Mouse (Mus musculus) CD4-positive helper T cell, adult 2 months (primary cell): ENCODE results near the gene Colca2.
A peak's percentile ranks its signal among the peaks of the same experiment; 100 is the strongest.

ENCODE experiments used
- DNase-seq: peaks from one replicate; pipeline ENCODE4 v3.0.0-alpha.2; 2012; ENCODE audit warnings: low read depth, missing footprints, low spot score

The Colca2 gene

DNA sequence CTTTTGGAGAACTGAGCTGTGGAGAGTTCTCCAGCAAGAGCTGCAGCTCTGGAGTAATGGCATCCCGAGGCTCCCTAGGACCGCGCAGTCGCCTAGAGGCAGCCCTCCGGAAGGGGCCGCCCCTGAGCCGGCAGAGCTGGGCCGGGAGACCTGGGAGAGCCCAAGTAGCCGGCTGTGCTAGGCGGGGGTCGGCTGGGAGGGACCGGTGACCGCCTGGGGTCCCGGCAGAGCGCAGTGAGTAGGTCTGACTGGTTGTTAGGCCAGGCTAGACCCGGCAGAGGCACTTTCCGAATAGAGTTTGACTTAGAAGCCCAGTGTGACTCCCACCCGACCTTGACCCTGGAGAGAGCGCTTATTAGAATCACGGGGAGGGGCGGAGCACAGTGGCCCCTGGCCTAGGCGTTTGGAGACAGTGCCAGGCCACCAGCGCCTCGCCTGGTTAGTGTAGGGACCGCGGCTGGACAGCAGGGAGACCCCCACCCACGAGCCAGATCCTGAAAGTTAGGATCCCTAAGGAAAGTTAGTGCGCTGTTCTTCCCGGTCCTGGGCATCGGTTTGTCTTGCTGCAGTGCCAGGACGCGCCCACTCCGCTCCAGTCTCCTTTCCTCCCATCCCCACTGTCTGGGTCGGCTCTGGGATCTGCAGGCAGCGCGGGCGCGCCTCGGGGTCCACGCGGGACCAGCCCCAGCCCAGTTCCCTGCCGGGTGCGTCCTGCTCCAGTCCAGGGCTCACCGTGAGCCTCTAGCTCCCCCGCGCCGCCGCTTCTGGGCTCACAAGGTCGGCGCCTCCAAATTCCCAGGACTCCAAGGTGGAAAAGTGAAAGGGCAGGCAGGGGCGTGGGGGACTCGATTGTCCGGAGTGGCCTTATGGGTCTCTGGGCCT is at the start of gene Colca2:
Gene Colca2 (minus strand): TSS at position 70 of the 882 bp plus-strand sequence.
- DNase-seq: peak; percentile 35

DNA sequence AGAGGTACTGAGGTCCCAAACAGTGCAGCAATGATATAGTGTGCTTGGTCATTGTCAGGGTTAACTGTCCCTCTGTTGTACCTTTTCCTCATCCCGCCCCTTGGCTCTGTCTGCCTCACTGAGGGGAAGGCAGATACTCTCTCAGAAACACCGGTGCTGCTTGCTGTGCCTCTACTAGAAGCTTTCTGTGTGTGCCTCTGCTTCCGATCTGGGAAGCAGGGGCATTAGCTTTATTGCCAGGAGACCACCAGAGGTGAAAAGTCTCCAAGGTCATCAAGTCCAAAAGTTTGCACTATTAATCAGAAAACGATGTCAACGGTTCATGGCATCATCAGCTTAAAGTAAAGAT is 49.2 kb upstream of the Colca2 start:
- DNase-seq: no peak

DNA sequence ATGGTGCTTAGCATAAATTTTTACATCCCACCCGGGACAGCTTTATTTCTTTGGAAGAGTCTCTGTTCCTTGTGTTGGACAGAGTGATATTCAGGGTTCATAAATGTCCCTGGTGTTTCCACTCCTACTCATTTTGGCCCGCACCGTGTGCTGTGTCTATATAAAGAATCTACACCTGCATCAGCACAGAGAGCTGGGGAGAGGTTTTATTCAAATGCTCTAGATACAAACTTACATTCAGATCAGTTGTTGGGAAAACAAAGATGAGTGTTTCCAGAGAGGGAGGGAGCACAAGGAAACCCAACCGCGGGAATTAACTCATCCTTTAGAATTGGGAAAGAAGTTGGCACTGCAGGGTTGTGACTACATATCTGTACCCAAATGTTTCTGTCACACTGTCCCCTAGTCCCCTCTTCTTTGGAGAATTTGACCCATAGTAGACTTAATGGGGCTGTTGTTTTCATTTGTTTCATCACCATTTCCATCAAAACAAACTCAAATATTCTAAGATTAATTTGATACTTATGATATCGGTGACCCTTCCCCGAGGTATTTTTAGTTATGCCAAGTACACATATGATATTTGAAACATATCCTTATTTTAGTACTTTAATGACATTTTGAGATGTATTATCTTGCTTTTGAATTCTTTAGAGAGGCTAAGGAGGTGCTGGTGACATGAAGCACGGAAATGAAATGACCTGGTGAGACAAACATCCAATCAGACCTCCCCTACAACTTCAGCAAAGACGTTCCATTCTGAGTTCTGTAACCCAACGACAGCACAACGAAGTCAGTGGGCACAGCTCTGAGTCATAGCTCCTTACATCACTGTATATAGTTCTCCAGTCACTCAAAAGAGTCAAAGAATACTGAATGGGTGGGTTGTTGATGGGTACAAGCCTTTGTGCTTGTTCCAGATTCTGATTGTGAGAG is 48.5 kb upstream of the Colca2 start:
- no peak for DNase-seq

DNA sequence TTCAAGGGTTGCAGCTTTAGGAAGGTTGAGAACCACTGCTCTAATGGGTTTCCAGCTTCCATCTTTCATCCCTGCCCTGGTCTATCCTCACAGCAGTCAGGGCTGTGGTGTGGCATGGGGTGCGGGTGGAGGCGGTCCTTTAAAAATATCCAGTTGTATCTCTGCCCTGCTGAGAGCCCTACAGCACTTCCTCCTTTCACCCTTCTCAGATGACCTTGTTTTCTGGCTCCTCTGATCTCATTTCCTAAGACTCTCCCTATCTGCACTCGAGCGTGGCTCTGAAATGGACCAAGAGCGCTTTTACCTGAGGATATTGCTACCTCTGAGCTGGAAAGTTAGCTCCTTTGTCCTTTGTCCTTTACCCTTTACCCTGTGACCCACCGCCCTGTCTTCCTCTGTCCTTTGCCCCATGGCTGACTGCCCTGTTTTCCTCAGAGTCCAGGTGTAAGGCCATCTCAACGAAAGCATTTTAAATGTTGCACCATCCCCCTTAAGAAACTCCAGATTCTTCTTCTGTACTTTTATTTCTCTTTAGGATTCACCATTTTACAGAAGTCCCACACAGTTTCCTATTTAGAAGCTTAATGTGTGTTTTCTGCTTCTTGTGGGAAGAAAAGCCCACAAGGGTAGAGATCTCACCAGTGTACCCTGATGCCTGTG is 46.2 kb upstream of the Colca2 start:
- no peak for DNase-seq

DNA sequence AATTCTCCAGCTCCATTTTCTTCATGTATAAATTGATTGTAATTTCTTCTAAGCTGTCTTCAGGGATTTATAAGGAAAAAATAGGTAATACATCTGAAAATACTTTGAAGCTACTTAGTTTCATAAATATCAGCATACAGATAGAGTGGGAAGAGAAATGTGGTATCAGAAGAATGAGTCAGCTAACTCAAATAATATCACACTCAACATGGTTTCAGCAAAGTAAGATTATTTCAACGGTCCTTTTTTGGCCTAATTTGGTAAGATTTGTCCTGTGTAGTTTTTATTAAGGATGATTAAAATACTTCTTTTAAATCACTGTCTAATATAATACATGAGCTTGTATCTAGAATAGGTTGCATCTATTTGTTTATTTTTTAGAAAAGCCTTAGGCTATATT is 41.7 kb upstream of the Colca2 start:
- DNase-seq: no peak

DNA sequence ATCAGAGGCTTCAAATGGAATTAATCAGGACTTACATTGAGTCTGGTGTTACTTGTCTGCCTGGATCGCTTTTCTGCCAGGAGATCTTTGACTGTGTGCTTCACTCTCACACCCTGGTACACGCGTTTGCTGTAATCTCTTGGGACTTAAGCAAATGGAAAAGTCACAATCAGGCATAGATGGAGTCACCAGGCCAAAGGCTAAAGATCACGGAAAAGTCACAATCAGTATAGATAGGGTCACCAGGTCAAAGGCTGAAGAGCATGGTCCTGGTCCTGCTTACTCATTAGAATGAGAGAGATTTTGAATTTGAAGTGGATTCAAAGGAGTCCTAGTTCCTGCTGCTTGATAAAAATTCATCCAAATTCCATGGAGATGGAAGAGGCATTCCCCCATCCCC is 39.9 kb upstream of the Colca2 start:
- no peak for DNase-seq

DNA sequence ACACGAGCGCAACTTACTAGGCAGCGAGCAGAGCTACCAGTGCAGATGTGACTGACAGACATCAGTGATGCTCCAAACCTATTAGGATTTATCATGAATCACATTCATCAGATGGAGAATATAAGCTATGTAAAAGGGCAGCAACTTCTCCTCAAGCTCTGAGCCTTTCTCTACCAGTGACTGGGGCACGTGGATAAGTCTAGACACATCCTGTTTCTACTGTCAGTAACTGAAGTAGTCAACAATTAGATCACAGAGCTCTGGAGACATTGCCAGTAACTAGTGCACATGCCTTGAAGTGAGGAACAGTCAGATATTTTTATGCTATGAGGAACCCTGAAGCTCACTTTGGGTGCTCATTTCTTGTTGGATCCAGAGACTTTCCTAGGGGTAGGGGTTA is 39.0 kb upstream of the Colca2 start:
- DNase-seq: no peak

DNA sequence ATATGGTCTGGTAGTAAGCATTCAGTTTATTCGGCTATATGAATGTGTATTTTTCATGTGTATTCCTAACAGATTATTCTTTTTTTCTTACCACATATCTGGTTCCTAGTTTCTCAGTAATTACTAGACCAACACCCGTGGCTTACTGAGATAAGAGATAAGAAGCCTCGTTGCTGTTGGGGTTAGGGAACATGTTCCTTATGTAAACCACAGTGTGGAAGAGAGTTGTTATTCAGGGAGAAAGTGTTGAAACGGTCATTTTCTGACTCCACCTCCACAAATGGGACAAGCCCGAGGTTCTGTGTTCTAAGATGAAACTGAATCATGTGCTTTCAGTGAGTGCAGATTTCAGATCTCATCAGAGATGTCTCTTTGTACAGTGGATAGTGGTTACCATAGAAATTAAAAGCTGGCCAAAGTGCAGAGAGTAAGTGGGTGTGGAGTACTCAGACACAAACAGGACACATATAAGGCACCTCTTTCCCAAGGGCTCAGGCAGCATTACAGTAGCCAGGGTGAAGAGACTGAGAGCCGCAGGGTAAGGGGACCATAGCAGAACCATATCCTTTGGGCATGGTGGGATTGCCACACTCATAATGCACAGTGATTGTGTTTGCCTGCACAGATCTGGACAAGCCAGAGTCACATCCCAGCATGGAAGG is 37.2 kb upstream of the Colca2 start:
- no peak for DNase-seq

DNA sequence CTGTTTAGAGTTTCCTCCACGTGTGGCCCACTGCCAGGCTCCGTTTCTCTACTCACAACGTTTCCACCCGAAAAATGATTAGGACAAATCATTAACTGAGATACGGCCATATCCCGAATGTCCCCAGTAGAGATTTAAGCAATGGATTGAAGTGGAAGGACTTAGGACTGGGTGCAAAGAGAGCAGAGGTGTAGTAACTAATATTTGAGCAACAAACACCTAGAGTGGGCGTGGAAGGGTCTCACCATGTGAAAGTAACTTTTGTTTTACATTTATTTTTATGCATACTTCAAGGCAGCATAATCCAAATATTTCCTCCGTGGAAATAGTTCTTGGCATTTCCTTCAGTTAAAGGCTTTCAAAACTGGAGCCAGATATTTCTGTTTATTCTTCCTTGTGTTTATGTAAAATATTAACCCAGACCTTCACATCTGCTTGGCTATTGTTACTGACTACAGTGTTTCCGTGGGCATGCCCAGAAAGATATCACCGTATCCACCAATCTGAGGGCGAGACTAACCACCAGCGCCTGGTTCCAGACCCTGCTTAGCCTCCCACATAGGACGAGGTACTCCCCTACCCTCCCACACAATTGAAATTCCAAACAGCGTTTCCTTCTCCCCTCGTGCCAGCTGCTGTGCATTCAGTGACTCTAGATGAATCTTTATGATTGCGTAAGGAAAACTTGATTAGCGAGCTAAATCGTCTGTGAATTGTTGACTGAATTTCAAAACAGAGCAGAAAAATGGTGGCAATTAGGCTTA is 34.4 kb upstream of the Colca2 start:
- DNase-seq: no peak

DNA sequence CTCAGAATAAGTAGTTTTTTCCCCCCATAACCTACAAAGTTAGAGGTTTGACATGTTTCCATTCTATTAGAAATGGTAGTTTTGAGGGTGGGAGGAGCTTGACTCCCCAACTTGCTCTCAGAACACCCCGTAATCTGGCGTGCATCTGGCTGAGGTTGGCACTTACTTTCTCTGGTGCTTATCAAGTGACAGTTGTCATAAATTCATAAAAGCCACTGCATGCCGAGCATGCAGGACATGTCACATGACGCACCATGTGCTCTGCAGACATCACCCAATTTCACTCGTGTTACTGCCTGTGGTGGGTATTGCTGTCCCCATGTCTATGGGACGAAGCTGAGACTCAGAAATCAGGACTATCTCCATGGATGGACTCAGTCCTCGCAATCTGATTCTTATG is 32.1 kb upstream of the Colca2 start:
- no peak for DNase-seq

DNA sequence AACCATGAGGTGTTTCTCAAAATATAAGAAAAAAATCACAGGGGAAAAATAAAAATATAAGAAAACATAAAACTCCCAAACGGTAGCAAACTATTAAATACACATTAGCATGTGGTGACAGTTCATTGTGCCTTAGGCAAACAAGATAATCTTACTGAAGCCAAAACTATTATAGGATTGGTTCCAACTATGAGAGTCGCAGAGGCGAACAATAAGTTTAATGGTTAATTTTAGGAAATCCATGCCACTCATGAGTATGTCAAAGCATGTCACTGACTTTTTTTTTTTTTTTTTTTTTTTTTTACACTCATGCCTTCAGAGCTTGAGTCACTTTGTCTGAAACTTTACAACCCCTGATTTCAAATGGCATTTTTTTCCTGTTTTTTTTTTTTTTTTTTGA is 28.0 kb upstream of the Colca2 start:
- DNase-seq: no peak

DNA sequence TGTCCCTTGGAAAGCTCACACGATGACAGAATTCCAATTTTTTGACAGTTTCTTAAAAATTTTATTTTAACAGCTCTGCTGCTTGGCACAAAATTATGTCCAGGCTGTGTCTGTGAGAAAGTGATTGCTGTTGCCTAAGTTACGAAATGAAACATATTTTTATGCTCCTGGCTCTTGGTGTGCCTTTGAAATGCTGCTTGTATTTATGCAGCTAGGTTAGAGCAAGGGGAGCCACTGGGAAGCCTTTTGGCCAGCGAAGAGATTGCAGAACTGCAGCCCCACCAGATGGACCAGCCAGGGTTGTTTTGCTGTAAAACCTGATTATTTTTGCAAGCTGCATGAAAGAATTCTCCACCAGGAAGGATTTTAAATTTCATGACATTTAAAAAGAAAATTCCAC is 26.8 kb upstream of the Colca2 start:
- no peak for DNase-seq

DNA sequence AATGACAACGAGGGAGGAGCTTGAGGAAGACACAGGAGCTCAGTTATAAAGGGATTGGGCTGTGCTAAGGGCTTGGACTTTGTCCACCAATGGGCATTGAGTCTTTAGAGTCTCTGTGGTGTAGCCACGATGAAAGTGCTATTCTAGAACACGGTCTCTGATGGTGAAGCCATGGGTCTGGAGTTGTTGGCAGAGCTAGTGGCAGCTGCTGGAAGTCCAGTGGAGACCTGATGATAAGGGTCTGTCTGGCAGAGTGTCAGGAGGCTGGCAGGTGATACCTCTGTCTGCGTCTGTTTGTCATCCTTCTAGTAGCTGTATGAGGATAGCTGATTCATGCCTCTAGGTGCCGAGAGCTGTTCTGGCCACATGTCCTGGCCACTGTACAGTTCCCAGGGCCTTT is 25.6 kb upstream of the Colca2 start:
- DNase-seq: no peak

DNA sequence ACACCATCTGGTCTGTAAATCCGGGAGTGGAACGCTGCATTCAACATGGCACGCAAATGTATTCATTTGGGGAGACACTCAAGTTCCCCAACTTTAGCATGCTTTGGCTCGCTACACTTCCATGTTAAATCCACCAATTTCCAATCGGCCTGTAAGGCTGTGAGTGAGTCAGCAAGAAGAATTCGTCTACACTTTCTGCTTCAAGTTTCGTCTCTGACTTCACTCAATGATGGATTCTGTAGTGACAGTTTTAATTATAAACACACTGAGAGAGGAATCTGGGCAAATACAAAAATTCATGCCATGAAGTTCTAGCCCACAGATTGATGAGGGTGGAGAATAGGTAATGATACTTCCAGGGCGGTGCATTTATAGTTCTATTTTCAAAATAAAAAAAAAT is 15.2 kb upstream of the Colca2 start:
- no peak for DNase-seq

DNA sequence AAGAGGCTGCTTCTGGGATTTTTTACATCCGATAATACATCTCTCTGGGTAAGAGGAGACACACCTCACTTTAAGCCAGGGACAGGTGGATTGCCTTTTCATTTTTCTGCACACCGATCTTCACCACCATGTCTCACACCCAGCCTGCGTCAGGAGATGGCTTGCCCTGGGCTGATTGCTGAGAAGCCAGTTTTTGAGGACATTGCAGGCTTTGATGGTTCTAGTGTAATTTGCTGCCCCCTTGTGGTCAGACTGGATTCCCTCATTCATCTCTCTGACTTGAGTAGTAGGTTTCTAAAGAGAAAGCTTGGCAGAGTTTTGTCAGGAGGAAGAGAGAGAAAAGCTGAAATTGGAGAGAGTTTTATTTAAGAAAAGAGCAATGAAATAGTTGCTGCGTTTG is 14.3 kb upstream of the Colca2 start:
- DNase-seq: peak; percentile 75

DNA sequence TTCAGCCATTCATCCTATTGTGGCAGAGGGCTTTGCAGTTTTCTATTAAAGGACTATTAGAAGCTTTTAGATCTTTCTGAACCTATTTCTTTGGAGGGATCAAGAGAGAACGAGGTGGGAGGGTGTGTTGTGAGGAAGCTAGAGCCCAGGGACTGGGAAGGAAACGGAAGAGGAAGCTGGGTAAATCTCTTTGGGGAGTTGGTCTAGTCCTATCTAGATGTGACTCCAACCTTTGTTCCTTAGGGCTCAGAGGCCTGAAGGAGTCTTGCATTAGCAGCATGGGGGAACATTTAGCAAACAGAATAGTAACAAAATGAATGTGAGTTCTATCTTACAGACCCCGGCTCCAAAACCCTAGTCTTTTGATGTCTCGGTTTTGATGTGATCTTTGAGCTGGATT is 12.6 kb upstream of the Colca2 start:
- DNase-seq: no peak

DNA sequence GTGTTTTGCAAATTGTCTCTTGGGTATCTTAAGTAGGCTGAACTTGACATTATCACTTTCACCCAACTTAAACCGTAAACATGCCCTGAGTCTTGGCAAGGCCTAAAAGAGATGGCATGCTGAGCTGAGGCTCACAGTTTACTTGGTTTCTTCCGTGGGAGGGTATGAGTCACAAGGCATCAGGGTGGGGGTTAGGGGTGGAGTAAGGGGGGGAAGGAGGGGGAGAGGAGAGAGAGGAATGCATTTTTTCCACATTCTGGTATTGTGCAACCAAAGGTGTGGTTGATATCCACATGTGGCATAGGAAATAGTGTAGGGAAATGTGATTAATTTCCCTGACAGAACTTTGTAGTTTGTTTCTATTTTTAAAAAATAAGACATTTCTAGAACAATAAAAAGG is 7.7 kb upstream of the Colca2 start:
- peak; percentile 36 for DNase-seq

DNA sequence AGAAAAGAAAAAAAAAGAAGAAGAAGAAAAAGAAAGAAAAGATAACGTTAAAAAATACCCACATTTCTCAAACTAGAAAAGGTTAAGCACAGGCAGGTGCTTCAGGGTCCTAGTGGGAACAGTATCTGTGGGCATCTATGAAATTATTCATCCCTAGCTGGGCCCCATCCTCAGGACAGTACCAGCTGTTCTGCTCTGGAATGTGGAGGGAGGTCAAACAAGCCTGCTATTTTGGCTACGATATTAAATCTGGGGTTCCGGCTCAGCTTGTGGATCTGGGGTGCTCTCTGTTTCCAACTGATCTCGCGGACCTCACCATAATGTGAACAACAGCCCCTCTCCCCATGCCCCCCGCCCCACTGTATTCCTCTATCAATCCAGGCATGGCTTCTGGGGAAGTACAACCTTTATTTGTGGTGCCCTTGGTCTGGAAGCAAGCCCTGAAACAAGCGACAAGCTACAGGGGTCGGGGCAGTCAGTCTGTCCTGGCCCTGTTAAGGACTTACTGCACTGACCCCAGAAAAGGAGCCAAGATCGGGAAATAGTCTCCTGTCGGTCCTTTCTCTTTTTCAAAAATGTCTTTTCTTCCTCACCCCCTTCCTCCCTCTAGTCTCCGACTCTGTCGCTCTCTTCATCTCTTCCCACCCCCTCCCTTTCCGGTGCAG is 403 bp downstream of the Colca2 start:
- DNase-seq: no peak

DNA sequence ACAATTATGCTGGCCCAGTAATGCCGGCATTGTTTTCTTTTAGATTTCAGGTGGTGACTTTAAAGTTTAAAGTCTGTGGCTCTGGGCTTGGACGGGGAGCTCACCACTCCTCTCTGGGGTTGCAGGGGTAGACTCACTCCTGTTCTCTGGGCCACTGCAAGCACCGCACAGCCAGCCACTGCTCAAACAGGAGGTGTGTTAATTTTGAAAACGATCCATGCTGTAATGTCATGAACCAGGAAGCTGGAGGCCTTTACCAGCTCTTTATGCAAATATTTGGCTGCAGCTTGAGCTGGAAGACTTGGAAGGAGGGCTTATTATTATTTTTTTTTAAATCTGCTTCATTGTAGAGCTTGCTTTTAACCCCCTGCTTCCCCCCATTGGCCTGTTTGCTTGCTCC is 3.7 kb downstream of the Colca2 start:
- no peak for DNase-seq

DNA sequence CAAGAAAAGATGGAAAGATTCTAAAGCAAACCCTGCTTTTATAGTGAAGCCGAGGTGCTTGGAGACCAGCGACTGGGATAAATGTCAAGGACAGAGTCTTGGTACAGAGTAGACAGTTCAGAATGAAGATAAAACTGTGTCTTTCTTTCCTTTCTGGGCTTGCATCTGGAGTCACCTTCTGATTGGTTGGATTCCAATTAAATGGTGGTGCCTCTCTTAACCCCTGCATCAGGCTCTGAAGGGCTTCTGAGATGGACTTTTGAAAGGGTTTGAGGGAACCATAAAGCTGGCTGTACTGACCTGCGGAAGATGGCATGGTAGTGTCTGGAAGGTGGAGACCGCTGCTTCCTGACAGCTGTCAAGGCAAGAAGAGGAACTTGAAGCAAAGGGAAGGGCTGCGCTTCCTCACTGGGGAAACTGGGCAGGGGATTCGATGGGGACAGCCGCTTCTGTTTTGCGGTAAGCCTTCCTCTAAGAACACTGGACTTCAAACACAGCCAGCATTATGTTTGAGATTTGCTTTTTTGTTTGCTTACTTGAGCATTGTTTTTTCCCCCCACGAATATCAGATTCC is 4.7 kb downstream of the Colca2 start:
- no peak for DNase-seq
